Mouse (Mus musculus): ENCODE measurements at regions not wholly inside any gene's neighbourhood (a gene's known extent, or its start where the extent isn't known, plus 50 kb on each side); places are given as distances from the start of the nearest gene placed in this dataset.
A peak's percentile ranks its signal among the peaks of the same experiment; 100 is the strongest.

GRCm38 (mm10) chr13:6802243-6803157, 153.9 kb upstream of the Pfkp start:
- Histone ChIP-seq H3ac (ENCODE audit: control insufficient read depth, insufficient read length, low read depth) (no peak overlapping the region), H3K79me3 (ENCODE audit: low read depth) (no peaks in the 10 kb centered on the region), H3K36me3 (ENCODE audit: control insufficient read depth, insufficient read depth) (no peaks in the 10 kb centered on the region), H3K27me3 (ENCODE audit: control insufficient read depth, insufficient read depth, insufficient read length) (no peaks in the 10 kb centered on the region), H3K79me2 (ENCODE audit: control insufficient read depth, insufficient read depth) (no peaks in the 10 kb centered on the region), H3K4me3 (ENCODE audit: insufficient read depth, poor library complexity, severe bottlenecking) (no peak overlapping the region)
- TF ChIP-seq CEBPB (IDR thresholded peaks at IDR 0.05; ENCODE audit: low read depth) (no peak), MYOG (IDR thresholded peaks at IDR 0.05; ENCODE audit: control insufficient read depth, extremely low read depth, insufficient read length) (no peak), CTCF (IDR thresholded peaks at IDR 0.05; ENCODE audit: control insufficient read depth, insufficient read depth, insufficient read length) (no peak)

DNA sequence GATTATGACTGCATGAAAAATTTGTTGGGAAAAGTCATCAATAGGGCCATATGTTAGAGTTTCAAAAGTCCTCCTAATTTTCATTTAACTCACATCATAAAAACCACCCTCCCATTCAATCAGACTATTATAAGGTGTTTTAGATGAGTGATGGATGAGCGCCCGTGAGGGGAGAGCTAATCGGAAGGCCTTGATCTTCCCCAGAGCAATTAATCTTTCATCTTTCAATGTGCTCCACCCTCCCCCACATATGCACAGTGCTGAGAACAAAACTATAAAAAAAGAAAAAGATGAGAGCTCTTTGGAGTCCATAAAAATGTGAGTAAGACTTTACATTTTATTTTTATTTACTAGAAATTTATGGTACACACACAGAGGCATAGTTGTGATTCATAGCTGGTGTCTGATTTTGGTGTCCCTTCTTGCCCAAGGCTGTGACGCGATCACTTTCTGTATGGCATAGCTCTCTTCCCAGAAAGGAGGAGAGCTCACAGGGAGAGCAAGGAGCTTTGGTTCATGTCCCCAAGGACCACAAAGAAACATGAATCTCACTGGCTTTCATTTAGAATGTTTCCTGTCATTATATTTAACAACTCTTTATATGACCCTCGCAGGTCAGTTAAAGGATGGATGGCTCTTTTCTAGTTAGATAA, 119.5 kb upstream of the Pfkp start:
- H3K79me2 ChIP-seq (ENCODE audit: control insufficient read depth, insufficient read depth), result no peaks in the 10 kb centered on the region
- no peaks in the 10 kb centered on the region for H3K36me3 ChIP-seq (ENCODE audit: control insufficient read depth, insufficient read depth)
- no peak overlapping the region for H3ac ChIP-seq (ENCODE audit: control insufficient read depth, insufficient read length, low read depth)
- H3K27me3 ChIP-seq (ENCODE audit: control insufficient read depth, insufficient read depth, insufficient read length), result no peaks in the 10 kb centered on the region
- TF ChIP-seq USF1 (IDR thresholded peaks at IDR 0.05; ENCODE audit: low read depth) (no peak), CEBPB (IDR thresholded peaks at IDR 0.05; ENCODE audit: low read depth) (no peak), MAX (IDR thresholded peaks at IDR 0.05) (no peak), CTCF (IDR thresholded peaks at IDR 0.05; ENCODE audit: control insufficient read depth, insufficient read depth, insufficient read length) (no peak), FOSL1 (IDR thresholded peaks at IDR 0.05; ENCODE audit: insufficient read depth, low read length, poor library complexity, severe bottlenecking) (no peak), MYOD1 (IDR thresholded peaks at IDR 0.05; ENCODE audit: control insufficient read depth, insufficient read length, low read depth) (no peak), MYOG (IDR thresholded peaks at IDR 0.05; ENCODE audit: control insufficient read depth, extremely low read depth, insufficient read length) (no peak)
- no peaks in the 10 kb centered on the region for H3K79me3 ChIP-seq (ENCODE audit: low read depth)
- H3K4me3 ChIP-seq (ENCODE audit: insufficient read depth, poor library complexity, severe bottlenecking), result no peak overlapping the region

GRCm38 (mm10) chr13:6757151-6757550, 108.6 kb upstream of the Pfkp start:
- Histone ChIP-seq H3K27me3 (ENCODE audit: control insufficient read depth, insufficient read depth, insufficient read length) (no peaks in the 10 kb centered on the region), H3K4me3 (ENCODE audit: insufficient read depth, poor library complexity, severe bottlenecking) (no peak overlapping the region), H3K79me2 (ENCODE audit: control insufficient read depth, insufficient read depth) (no peaks in the 10 kb centered on the region), H3ac (ENCODE audit: control insufficient read depth, insufficient read length, low read depth) (no peak overlapping the region), H3K79me3 (ENCODE audit: low read depth) (no peaks in the 10 kb centered on the region), H3K36me3 (ENCODE audit: control insufficient read depth, insufficient read depth) (no peaks in the 10 kb centered on the region)
- TF ChIP-seq MYOG (IDR thresholded peaks at IDR 0.05; ENCODE audit: control insufficient read depth, extremely low read depth, insufficient read length) (no peak), FOSL1 (IDR thresholded peaks at IDR 0.05; ENCODE audit: insufficient read depth, low read length, poor library complexity, severe bottlenecking) (no peak)

DNA sequence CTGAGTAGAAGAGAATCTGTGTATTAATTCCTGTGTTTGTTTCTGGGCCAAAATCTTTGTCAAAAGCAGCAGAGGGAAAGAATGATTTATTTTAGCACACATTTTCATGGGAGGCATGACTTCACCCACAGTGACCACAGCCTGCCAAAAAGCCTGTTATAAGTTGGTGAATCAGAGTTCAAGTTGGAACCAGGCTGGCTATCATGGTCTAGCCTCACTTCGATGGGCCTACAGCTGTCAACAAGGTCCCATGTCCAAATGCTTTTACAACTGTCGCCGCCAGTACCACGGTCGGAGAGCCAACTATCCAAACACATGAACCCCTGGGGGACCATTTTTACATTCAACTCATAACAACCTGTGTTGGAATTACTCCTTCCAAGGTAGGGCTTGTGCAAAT, 103.0 kb upstream of the Pfkp start:
- no peaks in the 10 kb centered on the region for H3K36me3 ChIP-seq (ENCODE audit: control insufficient read depth, insufficient read depth)
- no peaks in the 10 kb centered on the region for H3K79me3 ChIP-seq (ENCODE audit: low read depth)
- no peaks in the 10 kb centered on the region for H3K79me2 ChIP-seq (ENCODE audit: control insufficient read depth, insufficient read depth)
- H3K27me3 ChIP-seq (ENCODE audit: control insufficient read depth, insufficient read depth, insufficient read length), result no peaks in the 10 kb centered on the region
- no peak overlapping the region for H3ac ChIP-seq (ENCODE audit: control insufficient read depth, insufficient read length, low read depth)
- TF ChIP-seq MYOG (IDR thresholded peaks at IDR 0.05; ENCODE audit: control insufficient read depth, extremely low read depth, insufficient read length), result no peak
- TF ChIP-seq MYOD1 (IDR thresholded peaks at IDR 0.05; ENCODE audit: control insufficient read depth, insufficient read length, low read depth), result peak; percentile 79
- no peak for TF ChIP-seq MAX (IDR thresholded peaks at IDR 0.05)
- TF ChIP-seq USF1 (IDR thresholded peaks at IDR 0.05; ENCODE audit: low read depth), result no peak
- H3K4me3 ChIP-seq (ENCODE audit: insufficient read depth, poor library complexity, severe bottlenecking), result no peak overlapping the region

GRCm38 (mm10) chr13:6751149-6751548, 102.6 kb upstream of the Pfkp start:
- H3K36me3 ChIP-seq (ENCODE audit: control insufficient read depth, insufficient read depth), result no peaks in the 10 kb centered on the region
- no peaks in the 10 kb centered on the region for H3K27me3 ChIP-seq (ENCODE audit: control insufficient read depth, insufficient read depth, insufficient read length)
- H3K4me3 ChIP-seq (ENCODE audit: insufficient read depth, poor library complexity, severe bottlenecking), result no peak overlapping the region
- H3K79me2 ChIP-seq (ENCODE audit: control insufficient read depth, insufficient read depth), result no peaks in the 10 kb centered on the region
- no peak for TF ChIP-seq CEBPB (IDR thresholded peaks at IDR 0.05; ENCODE audit: low read depth)
- TF ChIP-seq FOSL1 (IDR thresholded peaks at IDR 0.05; ENCODE audit: insufficient read depth, low read length, poor library complexity, severe bottlenecking), result no peak
- no peak for TF ChIP-seq MAX (IDR thresholded peaks at IDR 0.05)
- TF ChIP-seq MYOG (IDR thresholded peaks at IDR 0.05; ENCODE audit: control insufficient read depth, extremely low read depth, insufficient read length), result no peak
- no peak for TF ChIP-seq CTCF (IDR thresholded peaks at IDR 0.05; ENCODE audit: control insufficient read depth, insufficient read depth, insufficient read length)
- no peak for TF ChIP-seq MYOD1 (IDR thresholded peaks at IDR 0.05; ENCODE audit: control insufficient read depth, insufficient read length, low read depth)
- no peak for TF ChIP-seq USF1 (IDR thresholded peaks at IDR 0.05; ENCODE audit: low read depth)
- H3ac ChIP-seq (ENCODE audit: control insufficient read depth, insufficient read length, low read depth), result no peak overlapping the region
- no peaks in the 10 kb centered on the region for H3K79me3 ChIP-seq (ENCODE audit: low read depth)

- Histone ChIP-seq H3K79me3 (ENCODE audit: low read depth) (no peaks in the 10 kb centered on the region), H3K4me3 (ENCODE audit: insufficient read depth, poor library complexity, severe bottlenecking) (no peak overlapping the region), H3K27me3 (ENCODE audit: control insufficient read depth, insufficient read depth, insufficient read length) (no peaks in the 10 kb centered on the region), H3K79me2 (ENCODE audit: control insufficient read depth, insufficient read depth) (no peaks in the 10 kb centered on the region), H3ac (ENCODE audit: control insufficient read depth, insufficient read length, low read depth) (no peak overlapping the region), H3K36me3 (ENCODE audit: control insufficient read depth, insufficient read depth) (no peaks in the 10 kb centered on the region)
- no peak for TF ChIP-seq MAX (IDR thresholded peaks at IDR 0.05)
- no peak for TF ChIP-seq FOSL1 (IDR thresholded peaks at IDR 0.05; ENCODE audit: insufficient read depth, low read length, poor library complexity, severe bottlenecking)
- TF ChIP-seq MYOG (IDR thresholded peaks at IDR 0.05; ENCODE audit: control insufficient read depth, extremely low read depth, insufficient read length), result no peak
- TF ChIP-seq CEBPB (IDR thresholded peaks at IDR 0.05; ENCODE audit: low read depth), result no peak
- no peak for TF ChIP-seq USF1 (IDR thresholded peaks at IDR 0.05; ENCODE audit: low read depth)
- TF ChIP-seq MYOD1 (IDR thresholded peaks at IDR 0.05; ENCODE audit: control insufficient read depth, insufficient read length, low read depth), result no peak
- TF ChIP-seq CTCF (IDR thresholded peaks at IDR 0.05; ENCODE audit: control insufficient read depth, insufficient read depth, insufficient read length), result no peak
Observed at GRCm38 (mm10) chr13:6741916-6742315, 93.3 kb upstream of the Pfkp start.

Data from C2C12 (cell line).